Mouse (Mus musculus): ENCODE data around the gene Onecut1. TPM values are rescaled to one million over a fixed set of nuclear protein-coding genes. Genes with fewer than 3 reads are reported as not detected.
A peak's percentile ranks its signal among the peaks of the same experiment; 100 is the strongest.

The Onecut1 gene
- total RNA-seq, 2 experiments from 2014 or later, result 1.1 to 4.8 TPM

- DNase-seq, result no peak
Observed at GRCm38 (mm10) chr9:74860461-74860860, 1.3 kb upstream of the Onecut1 start.

GRCm38 (mm10) chr9:74862096-74862780 is 517 bp downstream of the Onecut1 start:
- DNase-seq, result no peak

GRCm38 (mm10) chr9:74862783-74863654 is 1.3 kb downstream of the Onecut1 start:
- DNase-seq, result no peak

- DNase-seq, result no peak
Observed at GRCm38 (mm10) chr9:74863655-74864443, 2.1 kb downstream of the Onecut1 start.

- no peak for DNase-seq
Observed at GRCm38 (mm10) chr9:74864471-74864870, 2.8 kb downstream of the Onecut1 start.

- DNase-seq, result no peak
Observed at GRCm38 (mm10) chr9:74866596-74867313, 5.0 kb downstream of the Onecut1 start.

GRCm38 (mm10) chr9:74867641-74868205 is 6.0 kb downstream of the Onecut1 start:
- peak; percentile 70 for DNase-seq

- peak; percentile 81 for DNase-seq
Observed at GRCm38 (mm10) chr9:74868336-74868950, 6.7 kb downstream of the Onecut1 start.

- DNase-seq, result peak; percentile 84
Observed at GRCm38 (mm10) chr9:74870960-74871688, 9.4 kb downstream of the Onecut1 start.

GRCm38 (mm10) chr9:74876328-74876727 is 14.6 kb downstream of the Onecut1 start:
- no peak for DNase-seq

GRCm38 (mm10) chr9:74877709-74878108 is 16.0 kb downstream of the Onecut1 start:
- DNase-seq, result no peak

GRCm38 (mm10) chr9:74887866-74888265 is 26.1 kb downstream of the Onecut1 start:
- DNase-seq, result no peak

- DNase-seq, result no peak
Observed at GRCm38 (mm10) chr9:74896742-74897141, 35.0 kb downstream of the Onecut1 start.

GRCm38 (mm10) chr9:74897375-74897982 is 35.8 kb downstream of the Onecut1 start:
- DNase-seq, result no peak

- DNase-seq, result no peak
Observed at GRCm38 (mm10) chr9:74900141-74900540, 38.4 kb downstream of the Onecut1 start.

GRCm38 (mm10) chr9:74904866-74905508 is 43.3 kb downstream of the Onecut1 start:
- DNase-seq, result peak; percentile 86

GRCm38 (mm10) chr9:74906951-74907350 is 45.2 kb downstream of the Onecut1 start:
- DNase-seq, result peak; percentile 53

- DNase-seq, result peak; percentile 86
Observed at GRCm38 (mm10) chr9:74909245-74909644, 47.5 kb downstream of the Onecut1 start.

GRCm38 (mm10) chr9:74910226-74910759 is 48.6 kb downstream of the Onecut1 start:
- DNase-seq, result no peak
